Mouse (Mus musculus): ENCODE data around the gene Ppp4r3b.

The Ppp4r3b gene

GRCm38 (mm10) chr11:29172563-29173124 lies at the start of gene Ppp4r3b:
TSS of gene Ppp4r3b (plus strand) at chr11:29172890.
- DNase-seq (ENCODE audit: low read depth, low spot score) = peak; percentile 92

GRCm38 (mm10) chr11:29129862-29130384 lies 42.8 kb upstream of the Ppp4r3b start:
- DNase-seq (ENCODE audit: low read depth, low spot score) = peak; percentile 22

GRCm38 (mm10) chr11:29130385-29131355 lies 42.0 kb upstream of the Ppp4r3b start, which contains the start of gene Pnpt1:
TSS of gene Pnpt1 (plus strand) at chr11:29130744.
- peak; percentile 76 for DNase-seq (ENCODE audit: low read depth, low spot score)

- no peak for DNase-seq (ENCODE audit: low read depth, low spot score)
Observed at GRCm38 (mm10) chr11:29140671-29141070, 32.0 kb upstream of the Ppp4r3b start.

GRCm38 (mm10) chr11:29148901-29149300 lies 23.8 kb upstream of the Ppp4r3b start:
- DNase-seq (ENCODE audit: low read depth, low spot score) = no peak

GRCm38 (mm10) chr11:29163569-29163968 lies 9.1 kb upstream of the Ppp4r3b start:
- DNase-seq (ENCODE audit: low read depth, low spot score) = no peak

- peak; percentile 36 for DNase-seq (ENCODE audit: low read depth, low spot score)
Observed at GRCm38 (mm10) chr11:29171959-29172391, 715 bp upstream of the Ppp4r3b start.

- peak; percentile 20 for DNase-seq (ENCODE audit: low read depth, low spot score)
Observed at GRCm38 (mm10) chr11:29173125-29173631, 488 bp downstream of the Ppp4r3b start.

- no peak for DNase-seq (ENCODE audit: low read depth, low spot score)
Observed at GRCm38 (mm10) chr11:29173706-29174436, 1.2 kb downstream of the Ppp4r3b start.

GRCm38 (mm10) chr11:29179319-29179718 lies 6.6 kb downstream of the Ppp4r3b start:
- no peak for DNase-seq (ENCODE audit: low read depth, low spot score)

- DNase-seq (ENCODE audit: low read depth, low spot score) = no peak
Observed at GRCm38 (mm10) chr11:29180657-29181056, 8.0 kb downstream of the Ppp4r3b start.

- no peak for DNase-seq (ENCODE audit: low read depth, low spot score)
Observed at GRCm38 (mm10) chr11:29181751-29182150, 9.1 kb downstream of the Ppp4r3b start.

- no peak for DNase-seq (ENCODE audit: low read depth, low spot score)
Observed at GRCm38 (mm10) chr11:29188981-29189380, 16.3 kb downstream of the Ppp4r3b start.

- no peak for DNase-seq (ENCODE audit: low read depth, low spot score)
Observed at GRCm38 (mm10) chr11:29203653-29204052, 31.0 kb downstream of the Ppp4r3b start.

- DNase-seq (ENCODE audit: low read depth, low spot score) = no peak
Observed at GRCm38 (mm10) chr11:29209774-29210173, 37.1 kb downstream of the Ppp4r3b start.

- DNase-seq (ENCODE audit: low read depth, low spot score) = no peak
Observed at GRCm38 (mm10) chr11:29216196-29216595, 43.5 kb downstream of the Ppp4r3b start.

- no peak for DNase-seq (ENCODE audit: low read depth, low spot score)
Observed at GRCm38 (mm10) chr11:29219055-29219454, 46.4 kb downstream of the Ppp4r3b start.

GRCm38 (mm10) chr11:29222310-29222709 lies 49.6 kb downstream of the Ppp4r3b start:
- DNase-seq (ENCODE audit: low read depth, low spot score) = no peak

- DNase-seq (ENCODE audit: low read depth, low spot score) = no peak
Observed at GRCm38 (mm10) chr11:29224754-29225153, 52.1 kb downstream of the Ppp4r3b start.

GRCm38 (mm10) chr11:29228957-29229356 lies 56.3 kb downstream of the Ppp4r3b start:
- no peak for DNase-seq (ENCODE audit: low read depth, low spot score)

GRCm38 (mm10) chr11:29233569-29233968 lies 60.9 kb downstream of the Ppp4r3b start:
- no peak for DNase-seq (ENCODE audit: low read depth, low spot score)

Data from retina, adult 2 months (tissue).